Mouse (Mus musculus) heart, embryonic 12.5 days (tissue): ENCODE measurements around the gene Pla1a. TPM values are rescaled to one million over a fixed set of nuclear protein-coding genes. Genes with fewer than 3 reads are reported as not detected.

Experiments
- ATAC-seq: fragments of 200-750 bp; cut with Nextera tagmentation; 2 replicates; pipeline ENCODE4 v1.8.0; 2017; ENCODE audit warnings: moderate TSS enrichment, moderate library complexity; ENCODE audit not compliant: insufficient number of reproducible peaks, low FRiP score
- H3K27ac ChIP-seq: fragments of 300-500 bp; sonication (generic); 2 replicates; pipeline ENCODE4 v1.5.1; 2016; ENCODE audit warnings: mild to moderate bottlenecking, moderate library complexity; ENCODE audit not compliant: poor library complexity, severe bottlenecking
- H3K27me3 ChIP-seq: fragments of 300-500 bp; sonication (generic); replicated peaks from 2 replicates; pipeline ENCODE4 v1.6.1; 2016; ENCODE audit warnings: mild to moderate bottlenecking, moderate library complexity
- H3K36me3 ChIP-seq: fragments of 300-500 bp; sonication (generic); 2 replicates; pipeline ENCODE4 v1.6.1; 2016; ENCODE audit warnings: mild to moderate bottlenecking, moderate library complexity
- H3K4me1 ChIP-seq: fragments of 300-500 bp; sonication (generic); replicated peaks from 2 replicates; pipeline ENCODE4 v1.6.1; 2016; ENCODE audit warnings: mild to moderate bottlenecking
- H3K4me2 ChIP-seq: fragments of 300-500 bp; sonication (generic); 2 replicates; pipeline ENCODE4 v1.6.1; 2016; ENCODE audit warnings: mild to moderate bottlenecking, moderate library complexity
- H3K4me3 ChIP-seq: fragments of 300-500 bp; sonication (generic); 2 replicates; pipeline ENCODE4 v1.5.1; 2016; ENCODE audit warnings: mild to moderate bottlenecking
- H3K9ac ChIP-seq: fragments of 300-500 bp; sonication (generic); 2 replicates; pipeline ENCODE4 v1.6.1; 2016; ENCODE audit warnings: mild to moderate bottlenecking, moderate library complexity
- H3K9me3 ChIP-seq: fragments of 300-500 bp; sonication (generic); replicated peaks from 2 replicates; pipeline ENCODE4 v1.6.1; 2016; ENCODE audit warnings: mild to moderate bottlenecking, moderate library complexity
- WGBS: fragments of 180-500 bp; shearing (Covaris S2); methylation state at CpG from one replicate; pipeline ENCODE4 v1.1.7; 2016; 5-methylcytosine and 5-hydroxymethylcytosine counted together
- polyA plus RNA-seq: library from polyadenylated mRNA; unstranded; fragments of >200 nt; fragmentation: Nextera tagmentation; extraction: Ambion mirVana; gene quantifications from 2 replicates; pipeline ENCODE4 v1.2.1, GENCODE M21; 2016

The Pla1a gene
- polyA plus RNA-seq, 1 experiment from 2014 or later = 0.17 TPM

DNA sequence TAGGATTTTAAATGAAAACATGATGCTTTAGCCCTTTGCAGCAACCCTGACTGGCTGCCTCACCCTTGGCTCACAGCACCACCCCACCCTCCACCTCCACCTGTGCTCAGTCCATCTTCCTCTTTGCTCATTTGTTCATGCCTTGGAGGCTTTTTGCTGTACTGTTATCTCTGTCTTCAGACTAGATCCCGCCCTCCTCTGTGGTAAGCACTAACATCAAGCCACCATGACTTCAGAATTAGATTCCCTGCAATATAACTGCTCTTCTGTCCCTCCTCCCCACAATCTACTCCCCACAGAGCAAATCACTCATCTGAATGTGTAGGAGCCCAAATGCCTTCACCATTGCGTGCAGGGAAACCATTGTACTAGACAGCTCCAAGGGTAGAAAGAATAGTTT is 49.3 kb downstream of the Pla1a start:
- no peak overlapping the region for H3K4me3 ChIP-seq
- WGBS = 81% methylated on average over 2 of the region's 2 CpGs
- H3K9me3 ChIP-seq = no peaks in the 10 kb centered on the region
- H3K27me3 ChIP-seq = no peaks in the 10 kb centered on the region
- peaks cover 5% of the 10 kb centered on the region for H3K36me3 ChIP-seq
- H3K9ac ChIP-seq = no peak overlapping the region
- peaks cover 2% of the 10 kb centered on the region; the same call in 1 of the 2 replicates for H3K4me1 ChIP-seq
- H3K4me2 ChIP-seq = no peak overlapping the region
- H3K27ac ChIP-seq = no peak overlapping the region
- ATAC-seq = no peak

- no peak overlapping the region for H3K27ac ChIP-seq
- H3K4me2 ChIP-seq = no peak overlapping the region
- ATAC-seq = no peak
- no peaks in the 10 kb centered on the region for H3K27me3 ChIP-seq
- no peak overlapping the region for H3K9ac ChIP-seq
- no peaks in the 10 kb centered on the region for H3K9me3 ChIP-seq
- H3K36me3 ChIP-seq = peaks cover 40% of the 10 kb centered on the region
- no peak overlapping the region for H3K4me3 ChIP-seq
- H3K4me1 ChIP-seq = peaks cover 19% of the 10 kb centered on the region
- 87% methylated on average over 3 of the region's 3 CpGs for WGBS
Observed at GRCm38 (mm10) chr16:38379926-38380325, 53.0 kb downstream of the Pla1a start.

DNA sequence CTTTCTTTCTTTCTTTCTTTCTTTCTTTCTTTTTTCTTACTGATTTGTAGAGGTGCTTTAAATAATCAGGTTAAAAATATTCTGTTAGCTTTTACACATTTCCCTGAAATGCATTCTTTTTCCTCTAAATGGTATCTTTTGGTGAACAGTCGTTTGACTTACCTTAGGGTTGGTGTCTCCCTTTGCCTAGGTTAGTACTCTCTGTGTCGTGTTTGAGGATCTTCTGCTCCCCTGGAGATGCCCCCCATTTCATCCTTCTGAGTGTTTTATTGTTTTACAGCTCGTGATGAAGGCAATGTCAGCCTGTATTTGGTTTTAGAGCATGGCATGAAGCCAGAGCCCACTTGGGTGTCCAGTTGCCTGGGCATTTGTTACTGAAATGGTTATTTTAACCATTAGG is 53.5 kb downstream of the Pla1a start:
- 59% methylated on average over 3 of the region's 3 CpGs for WGBS
- ATAC-seq = no peak
- Histone ChIP-seq H3K9me3 (no peaks in the 10 kb centered on the region), H3K27ac (no peak overlapping the region), H3K27me3 (no peaks in the 10 kb centered on the region), H3K4me2 (no peak overlapping the region), H3K36me3 (peaks cover 45% of the 10 kb centered on the region), H3K4me1 (peaks cover 24% of the 10 kb centered on the region), H3K4me3 (no peak overlapping the region), H3K9ac (no peak overlapping the region)

DNA sequence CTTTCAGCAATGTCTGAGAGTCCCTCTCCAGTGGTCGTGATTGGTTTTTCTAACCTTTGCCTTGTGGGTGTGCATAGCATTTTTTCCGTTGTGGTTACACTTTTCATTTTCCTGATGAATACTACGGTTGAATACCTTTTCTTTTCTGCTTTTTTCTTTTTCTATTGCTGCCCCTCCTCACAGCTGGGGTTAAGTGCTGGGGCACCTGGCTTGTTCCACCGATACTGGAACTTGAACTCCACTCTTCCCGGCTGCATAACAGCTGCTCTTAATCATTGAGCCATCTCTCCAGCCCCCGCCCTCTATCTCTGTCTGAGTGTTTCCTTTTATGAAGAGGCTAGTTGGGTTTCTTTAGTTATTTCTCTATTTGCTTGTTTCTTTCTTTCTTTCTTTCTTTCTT is 53.9 kb downstream of the Pla1a start:
- Histone ChIP-seq H3K4me2 (no peak overlapping the region), H3K27ac (no peak overlapping the region)
- WGBS = 50% methylated on average over 6 of the region's 6 CpGs

GRCm38 (mm10) chr16:38378591-38378990 is 54.4 kb downstream of the Pla1a start:
- Histone ChIP-seq H3K4me2 (no peak overlapping the region), H3K27me3 (no peaks in the 10 kb centered on the region), H3K36me3 (peaks cover 54% of the 10 kb centered on the region), H3K9ac (no peak overlapping the region), H3K4me1 (peaks cover 33% of the 10 kb centered on the region), H3K4me3 (no peak overlapping the region), H3K9me3 (no peaks in the 10 kb centered on the region), H3K27ac (no peak overlapping the region)
- ATAC-seq = no peak
- WGBS = 74% methylated on average over 6 of the region's 6 CpGs

More for the DNA sequence above, 53.9 kb downstream of the Pla1a start:
- H3K36me3 ChIP-seq = peaks cover 49% of the 10 kb centered on the region
- no peaks in the 10 kb centered on the region for H3K9me3 ChIP-seq
- no peak overlapping the region for H3K4me3 ChIP-seq
- H3K27me3 ChIP-seq = no peaks in the 10 kb centered on the region
- ATAC-seq = no peak
- no peak overlapping the region for H3K9ac ChIP-seq
- H3K4me1 ChIP-seq = peaks cover 28% of the 10 kb centered on the region

DNA sequence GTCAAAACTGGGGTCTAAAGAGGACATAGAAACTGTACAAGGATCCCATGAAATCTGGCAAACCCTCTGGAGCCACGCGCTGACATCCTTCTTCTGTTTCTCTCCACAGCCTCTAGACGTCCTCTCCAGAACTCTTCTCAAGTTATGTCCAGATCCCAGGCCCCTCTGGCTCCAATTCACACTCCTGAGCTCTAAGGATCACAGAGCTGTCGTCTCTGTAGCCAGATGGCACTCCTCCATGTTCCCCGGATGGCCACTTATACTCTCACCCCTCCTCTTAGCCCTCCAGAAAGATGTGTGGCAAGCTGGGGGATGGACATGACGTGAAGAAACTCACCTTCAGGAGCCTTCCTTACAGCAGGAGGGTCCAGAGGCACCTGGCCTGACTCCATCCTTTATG is 55.4 kb downstream of the Pla1a start:
- Histone ChIP-seq H3K4me1 (peaks cover 42% of the 10 kb centered on the region), H3K9ac (no peak overlapping the region), H3K27me3 (no peaks in the 10 kb centered on the region), H3K27ac (no peak overlapping the region), H3K4me3 (no peak overlapping the region), H3K4me2 (no peak overlapping the region), H3K9me3 (no peaks in the 10 kb centered on the region), H3K36me3 (peaks cover 63% of the 10 kb centered on the region)
- ATAC-seq = no peak
- 72% methylated on average over 6 of the region's 6 CpGs for WGBS

DNA sequence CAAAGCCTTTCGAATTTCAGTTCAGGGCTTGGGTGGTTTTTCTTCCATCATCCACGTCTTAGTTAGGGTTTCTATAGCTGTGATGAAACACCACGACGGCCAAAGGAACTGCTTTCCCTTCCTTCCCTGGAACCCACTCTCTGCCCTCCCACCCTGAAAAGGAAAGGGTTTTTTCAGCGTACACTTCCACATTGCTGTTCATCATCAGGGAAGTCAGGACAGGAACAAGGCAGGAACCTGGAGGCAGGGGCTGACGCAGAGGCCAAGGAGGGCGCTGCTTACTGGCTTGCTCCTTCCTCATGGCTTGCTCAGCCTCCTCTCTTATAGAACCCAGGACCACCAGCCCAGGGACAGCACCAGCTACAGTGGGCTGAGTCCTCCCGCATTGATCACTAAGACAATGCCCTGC is 56.1 kb downstream of the Pla1a start:
- H3K27me3 ChIP-seq = no peaks in the 10 kb centered on the region
- H3K36me3 ChIP-seq = peaks cover 69% of the 10 kb centered on the region
- H3K27ac ChIP-seq = 0 out of 2 replicates have a peak overlapping the region, but pooled peaks have one; percentile 30
- no peaks in the 10 kb centered on the region for H3K9me3 ChIP-seq
- WGBS = 58% methylated on average over 8 of the region's 8 CpGs
- H3K4me2 ChIP-seq = peak overlapping the region; percentile 48
- no peak overlapping the region; the same call in 1 of the 2 replicates for H3K4me3 ChIP-seq
- H3K4me1 ChIP-seq = peaks cover 47% of the 10 kb centered on the region
- 0 out of 2 replicates have a peak overlapping the region, but pooled peaks have one; percentile 61 for H3K9ac ChIP-seq
- no peak; the same call in 1 of the 2 replicates for ATAC-seq

GRCm38 (mm10) chr16:38376163-38376840 is 56.6 kb downstream of the Pla1a start:
- WGBS = 49% methylated on average over 17 of the region's 17 CpGs
- peak overlapping the region; percentile 48 for H3K4me2 ChIP-seq
- peak overlapping the region; percentile 61; the same call in 1 of the 2 replicates for H3K9ac ChIP-seq
- H3K27me3 ChIP-seq = no peaks in the 10 kb centered on the region
- no peaks in the 10 kb centered on the region for H3K9me3 ChIP-seq
- H3K4me3 ChIP-seq = no peak overlapping the region; the same call in none of the 2 replicates
- peaks cover 53% of the 10 kb centered on the region for H3K4me1 ChIP-seq
- H3K27ac ChIP-seq = 0 out of 2 replicates have a peak overlapping the region, but pooled peaks have one; percentile 30
- peaks cover 73% of the 10 kb centered on the region for H3K36me3 ChIP-seq
- peak; percentile 43; the same call in 1 of the 2 replicates for ATAC-seq

GRCm38 (mm10) chr16:38375182-38375581 is 57.8 kb downstream of the Pla1a start:
- Histone ChIP-seq H3K36me3 (peaks cover 84% of the 10 kb centered on the region), H3K4me1 (peaks cover 64% of the 10 kb centered on the region), H3K9me3 (no peaks in the 10 kb centered on the region), H3K4me3 (peak overlapping the region; percentile 10; the same call in 1 of the 2 replicates), H3K4me2 (peak overlapping the region; percentile 37), H3K9ac (peak overlapping the region; percentile 39), H3K27ac (0 out of 2 replicates have a peak overlapping the region, but pooled peaks have one; percentile 12), H3K27me3 (no peaks in the 10 kb centered on the region)
- no peak for ATAC-seq
- 41% methylated on average over 7 of the region's 7 CpGs for WGBS

DNA sequence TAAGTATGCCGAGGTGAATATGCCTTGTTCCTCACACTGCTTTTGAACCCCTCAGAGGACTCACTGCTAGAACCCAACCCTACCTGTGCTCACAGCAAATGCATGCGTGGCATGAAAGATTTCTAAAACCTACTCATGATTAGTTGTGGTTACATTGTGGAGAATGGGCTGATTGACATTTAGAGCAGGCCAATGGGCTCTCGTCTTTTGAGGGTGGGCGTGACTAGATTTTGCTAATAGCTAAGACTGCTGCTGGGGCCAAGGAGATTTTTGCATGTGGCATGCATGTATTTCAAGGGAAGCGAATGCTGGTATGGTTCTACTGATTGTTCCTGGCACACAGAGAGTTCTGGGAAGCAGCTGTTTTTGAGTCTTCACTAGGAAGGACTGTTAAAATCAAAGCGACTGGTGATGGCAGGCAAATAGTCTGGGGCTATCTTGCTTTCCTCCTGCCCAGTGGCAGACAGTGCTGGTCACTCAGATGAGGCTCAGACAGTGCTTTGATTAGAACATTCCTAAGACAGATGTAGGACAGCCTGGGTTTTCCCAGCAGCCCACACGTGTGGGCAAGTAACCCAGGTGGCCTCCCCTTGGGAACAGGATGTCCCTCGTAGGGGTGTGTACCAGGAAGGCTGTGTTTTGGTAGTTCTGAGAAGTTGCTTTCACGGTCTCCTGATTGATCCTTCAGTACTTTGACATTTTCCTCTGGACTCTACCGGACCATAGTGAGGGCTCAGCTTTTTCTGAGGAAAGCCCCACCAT is 58.4 kb downstream of the Pla1a start:
- Histone ChIP-seq H3K4me1 (peaks cover 68% of the 10 kb centered on the region), H3K4me2 (peak overlapping the region; percentile 37), H3K27me3 (no peaks in the 10 kb centered on the region), H3K4me3 (peak overlapping the region; percentile 10; the same call in 1 of the 2 replicates), H3K27ac (0 out of 2 replicates have a peak overlapping the region, but pooled peaks have one; percentile 12), H3K36me3 (peaks cover 90% of the 10 kb centered on the region), H3K9ac (peak overlapping the region; percentile 39), H3K9me3 (no peaks in the 10 kb centered on the region)
- 68% methylated on average over 10 of the region's 10 CpGs for WGBS
- ATAC-seq = no peak

DNA sequence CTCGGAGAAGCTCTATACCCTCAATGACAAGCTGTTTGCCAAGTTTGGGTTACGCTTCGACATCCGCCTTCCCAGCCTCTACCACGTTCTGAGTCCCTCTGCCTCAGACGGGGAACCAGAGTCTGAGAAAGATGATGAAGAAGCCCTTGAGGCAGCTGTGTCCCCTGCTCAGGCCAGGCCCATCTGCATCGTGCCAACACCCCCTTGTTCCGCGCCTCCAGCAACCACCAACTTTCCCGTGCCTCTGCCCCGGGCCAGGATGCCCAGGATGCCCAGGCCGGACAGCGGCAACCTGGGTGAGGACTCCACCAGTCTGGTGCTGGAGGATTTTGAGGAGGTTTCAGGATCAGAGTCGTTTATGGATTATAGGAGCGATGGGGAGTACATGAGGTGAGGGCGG is 59.0 kb downstream of the Pla1a start:
- ATAC-seq = no peak
- no peak overlapping the region for H3K4me3 ChIP-seq
- 79% methylated on average over 16 of the region's 16 CpGs for WGBS
- H3K9me3 ChIP-seq = no peaks in the 10 kb centered on the region
- no peak overlapping the region for H3K9ac ChIP-seq
- no peak overlapping the region for H3K27ac ChIP-seq
- H3K36me3 ChIP-seq = peaks cover 94% of the 10 kb centered on the region
- H3K4me1 ChIP-seq = peaks cover 74% of the 10 kb centered on the region
- peak overlapping the region; percentile 37 for H3K4me2 ChIP-seq
- H3K27me3 ChIP-seq = no peaks in the 10 kb centered on the region
